Mouse (Mus musculus) MEL (cell line): ENCODE results near the gene Cbl.

Experiments
- CTCF ChIP-seq, 3 experiments: IDR thresholded peaks in 2 of 3; conservative IDR thresholded peaks in 1 of 3; 2 replicates each; pipeline ENCODE4 v1.5.1; 2011 to 2012; ENCODE audit warnings: low read length in 3 of 3, low read depth in 2 of 3, mild to moderate bottlenecking in 2 of 3, improper control_type of control experiment in 1 of 3, inconsistent platforms in 1 of 3, mixed read lengths in 1 of 3, moderate library complexity in 1 of 3; ENCODE audit not compliant: control insufficient read depth in 1 of 3, insufficient read depth in 1 of 3, poor library complexity in 1 of 3, severe bottlenecking in 1 of 3
- EP300 ChIP-seq, 2 experiments: IDR thresholded peaks; 2 replicates each; pipeline ENCODE4 v1.6.1; 2011; ENCODE audit warnings: improper control_type of control experiment in 2 of 2, low read length in 2 of 2, low read depth in 1 of 2, mild to moderate bottlenecking in 1 of 2
- GATA1 ChIP-seq: IDR thresholded peaks from 2 replicates; pipeline ENCODE4 v1.6.1; 2011; ENCODE audit warnings: low read depth, low read length, improper control_type of control experiment
- KAT2A ChIP-seq: conservative IDR thresholded peaks from 2 replicates; pipeline ENCODE4 v1.6.1; 2012; ENCODE audit warnings: low read depth, low read length, improper control_type of control experiment, inconsistent platforms
- NELFE ChIP-seq: IDR thresholded peaks from 2 replicates; pipeline ENCODE4 v1.6.1; 2011; ENCODE audit warnings: low read depth, low read length, improper control_type of control experiment
- RAD21 ChIP-seq: IDR thresholded peaks from 2 replicates; pipeline ENCODE4 v1.6.1; 2011; ENCODE audit warnings: mild to moderate bottlenecking, low read depth, low read length, improper control_type of control experiment
- UBTF ChIP-seq: IDR thresholded peaks from 2 replicates; pipeline ENCODE4 v1.6.1; 2012; ENCODE audit warnings: low read depth, mild to moderate bottlenecking, inconsistent platforms, low read length, improper control_type of control experiment, moderate library complexity, borderline replicate concordance; ENCODE audit not compliant: insufficient read depth

GRCm38 (mm10) chr9:44233802-44234478 lies at the start of gene Cbl:
- TF ChIP-seq GATA1 (no peak), KAT2A (no peak; the same call in 1 of the 2 replicates), CTCF (IDR thresholded peaks at IDR 0.05 in 2 of 3, conservative IDR thresholded peaks at IDR 0.05 in 1 of 3; ENCODE audit: control insufficient read depth in 1 of 3, insufficient read depth in 1 of 3, low read depth in 2 of 3, low read length in 3 of 3, poor library complexity in 1 of 3, severe bottlenecking in 1 of 3) (peak; percentile 86 to 96 (median 87)), UBTF (no peak), EP300 (IDR thresholded peaks at IDR 0.05; ENCODE audit: low read depth in 1 of 2, low read length in 2 of 2) (peak in 1 of 2 experiments; percentile 44; a peak in 2 of 4 replicates), NELFE (peak; percentile 83), RAD21 (peak; percentile 25; the same call in 1 of the 2 replicates)
